Mouse (Mus musculus) embryonic facial prominence, embryonic 14.5 days (tissue): ENCODE measurements around the gene Dppa2. TPM values are rescaled to one million over a fixed set of nuclear protein-coding genes. Genes with fewer than 3 reads are reported as not detected.

Source experiments
- ATAC-seq: fragments of 200-750 bp; cut with Nextera tagmentation; 2 replicates; pipeline ENCODE4 v1.8.0; 2017; ENCODE audit warnings: low read depth, moderate number of reproducible peaks, moderate TSS enrichment
- DNase-seq: peaks from one replicate; pipeline ENCODE4 v3.0.0-alpha.2; 2015; ENCODE audit warnings: low spot score
- H3K27ac ChIP-seq: fragments of 300-500 bp; sonication (generic); replicated peaks from 2 replicates; pipeline ENCODE4 v1.5.1; 2014; ENCODE audit warnings: low read depth, mild to moderate bottlenecking, low read length, moderate library complexity
- H3K27me3 ChIP-seq: fragments of 300-500 bp; sonication (generic); replicated peaks from 2 replicates; pipeline ENCODE4 v1.6.1; 2014; ENCODE audit warnings: low read length; ENCODE audit not compliant: control insufficient read depth, insufficient read depth
- H3K36me3 ChIP-seq: fragments of 300-500 bp; sonication (generic); 2 replicates; pipeline ENCODE4 v1.6.1; 2014; ENCODE audit warnings: low read length, mixed read lengths; ENCODE audit not compliant: control insufficient read depth, insufficient read depth
- H3K4me1 ChIP-seq: fragments of 300-500 bp; sonication (generic); 2 replicates; pipeline ENCODE4 v1.6.1; 2014; ENCODE audit warnings: antibody characterized with exemption, low read length; ENCODE audit not compliant: control insufficient read depth, insufficient read depth
- H3K4me2 ChIP-seq: fragments of 300-500 bp; sonication (generic); 2 replicates; pipeline ENCODE4 v1.6.1; 2014; ENCODE audit warnings: low read depth, mild to moderate bottlenecking, low read length, moderate library complexity, mixed read lengths
- H3K4me3 ChIP-seq: fragments of 300-500 bp; sonication (generic); 2 replicates; pipeline ENCODE4 v1.5.1; 2014; ENCODE audit warnings: low read depth, mild to moderate bottlenecking, low read length
- H3K9ac ChIP-seq: fragments of 300-500 bp; sonication (generic); 2 replicates; pipeline ENCODE4 v1.6.1; 2014; ENCODE audit warnings: low read depth, mild to moderate bottlenecking, low read length, moderate library complexity, mixed read lengths
- H3K9me3 ChIP-seq: fragments of 300-500 bp; sonication (generic); 2 replicates; pipeline ENCODE4 v1.6.1; 2016; ENCODE audit warnings: low read length; ENCODE audit not compliant: control insufficient read depth
- WGBS: fragments of 180-500 bp; shearing (Covaris S2); extraction: QIAGEN DNeasy Blood & Tissue Kit; methylation state at CpG from one replicate; pipeline ENCODE4 v1.1.7; 2014; 5-methylcytosine and 5-hydroxymethylcytosine counted together
- polyA plus RNA-seq: library from polyadenylated mRNA; unstranded; fragments of >200 nt; fragmentation: Nextera tagmentation; extraction: Ambion mirVana; gene quantifications from 2 replicates; pipeline ENCODE4 v1.2.1, GENCODE M21; 2014

Gene Dppa2
- polyA plus RNA-seq, 1 experiment from 2014 or later: not detected

- Histone ChIP-seq H3K9ac (no peak overlapping the region), H3K4me3 (no peak overlapping the region), H3K4me2 (no peak overlapping the region), H3K36me3 (no peaks in the 10 kb centered on the region), H3K27ac (no peak overlapping the region), H3K9me3 (no peaks in the 10 kb centered on the region), H3K27me3 (no peaks in the 10 kb centered on the region), H3K4me1 (no peaks in the 10 kb centered on the region)
- no peak for DNase-seq
- 90% methylated on average over 12 of the region's 12 CpGs for WGBS
- no peak for ATAC-seq
These were observed 57.2 kb downstream of the Dppa2 start for GRCm38 (mm10) chr16:48360887-48361286.

GRCm38 (mm10) chr16:48366801-48367200 lies 63.1 kb downstream of the Dppa2 start:
- Histone ChIP-seq H3K9me3 (0 out of 2 replicates have a peak, but pooled peaks cover 2% of the 10 kb centered on the region), H3K9ac (no peak overlapping the region), H3K4me2 (no peak overlapping the region), H3K36me3 (no peaks in the 10 kb centered on the region), H3K4me1 (no peaks in the 10 kb centered on the region), H3K27ac (no peak overlapping the region), H3K4me3 (no peak overlapping the region), H3K27me3 (no peaks in the 10 kb centered on the region)
- WGBS: 88% methylated on average over 5 of the region's 5 CpGs
- no peak for DNase-seq
- ATAC-seq: no peak

- 0 out of 2 replicates have a peak, but pooled peaks cover 2% of the 10 kb centered on the region for H3K9me3 ChIP-seq
- H3K4me3 ChIP-seq: no peak overlapping the region
- DNase-seq (no peak), ATAC-seq (no peak)
- no peak overlapping the region for H3K4me2 ChIP-seq
- no peak overlapping the region for H3K27ac ChIP-seq
- no peaks in the 10 kb centered on the region for H3K4me1 ChIP-seq
- H3K9ac ChIP-seq: no peak overlapping the region
- 93% methylated on average over 2 of the region's 2 CpGs for WGBS
- no peaks in the 10 kb centered on the region for H3K27me3 ChIP-seq
- H3K36me3 ChIP-seq: no peaks in the 10 kb centered on the region
These were observed 64.4 kb downstream of the Dppa2 start for GRCm38 (mm10) chr16:48368096-48368495.

Other genes with a start within 250 kb of the Dppa2 start
- not detected in 2 replicates for gene Dppa4, start 20.2 kb upstream of the Dppa2 start, polyA plus RNA-seq
- not detected in 2 replicates for gene Gm5485, start 108.5 kb downstream of the Dppa2 start, polyA plus RNA-seq
- 0.28 and 0.33 TPM in 2 replicates for gene Morc1, start 127.3 kb downstream of the Dppa2 start, polyA plus RNA-seq